8 mouse cellular contexts compared by ENCODE assay signal in genomic region chr7:66250030-66250429, GRCm38 (mm10).
DNase-seq lines count a peak whose midpoint lies in the region; ATAC-seq and TF ChIP-seq lines count a peak whose summit lies in the region.

No protein-coding gene starts in this region.

- no peak overlapping the region for H3K4me3 ChIP-seq in midbrain, embryonic 12.5 days
- no peak overlapping the region for H3K4me3 ChIP-seq in midbrain, embryonic 15.5 days
- no peak overlapping the region for H3K4me3 ChIP-seq in midbrain, postnatal 0 days (ENCODE audit: low read depth, low read length)
- no peak overlapping the region for H3K4me3 ChIP-seq in stomach, embryonic 14.5 days (ENCODE audit: low read depth, low read length)

- no peak overlapping the region for H3K4me2 ChIP-seq in midbrain, embryonic 12.5 days (replicated peaks)
- H3K4me2 ChIP-seq in midbrain, embryonic 15.5 days, result no peak overlapping the region
- H3K4me2 ChIP-seq in midbrain, postnatal 0 days (ENCODE audit: low read depth, low read length, poor library complexity, severe bottlenecking), result no peak overlapping the region
- no peak overlapping the region for H3K4me2 ChIP-seq in stomach, embryonic 14.5 days (replicated peaks; ENCODE audit: low read depth, low read length)

- no peaks in the 10 kb centered on the region for H3K27me3 ChIP-seq in midbrain, embryonic 12.5 days
- H3K27me3 ChIP-seq in midbrain, embryonic 15.5 days (replicated peaks), result no peaks in the 10 kb centered on the region
- H3K27me3 ChIP-seq in midbrain, postnatal 0 days (ENCODE audit: insufficient read depth, low read length), result no peaks in the 10 kb centered on the region
- no peaks in the 10 kb centered on the region for H3K27me3 ChIP-seq in stomach, embryonic 14.5 days (ENCODE audit: control insufficient read depth, insufficient read depth, low read length)

- H3K9me3 ChIP-seq in midbrain, embryonic 12.5 days, result no peaks in the 10 kb centered on the region
- no peaks in the 10 kb centered on the region for H3K9me3 ChIP-seq in midbrain, embryonic 15.5 days
- no peaks in the 10 kb centered on the region for H3K9me3 ChIP-seq in midbrain, postnatal 0 days (ENCODE audit: low read length)
- H3K9me3 ChIP-seq in stomach, embryonic 14.5 days (ENCODE audit: control insufficient read depth, low read depth, low read length), result no peaks in the 10 kb centered on the region

- H3K9ac ChIP-seq in midbrain, embryonic 12.5 days (replicated peaks), result no peak overlapping the region
- H3K9ac ChIP-seq in midbrain, embryonic 15.5 days, result no peak overlapping the region
- H3K9ac ChIP-seq in midbrain, postnatal 0 days (replicated peaks; ENCODE audit: low read length, poor library complexity, severe bottlenecking), result no peak overlapping the region
- H3K9ac ChIP-seq in stomach, embryonic 14.5 days (replicated peaks; ENCODE audit: low read depth, low read length), result no peak overlapping the region

- intact Hi-C loops in left cerebral cortex, postnatal 36 days (cut with DNase I), result loop anchor here (2.0 to 5.0 kb wide), 2 partner anchors 52 to 141 kb away; partner anchors contain the start of gene Chsy1

- no peaks in the 10 kb centered on the region for H3K36me3 ChIP-seq in midbrain, embryonic 12.5 days
- H3K36me3 ChIP-seq in midbrain, embryonic 15.5 days (replicated peaks), result no peaks in the 10 kb centered on the region
- H3K36me3 ChIP-seq in midbrain, postnatal 0 days (ENCODE audit: insufficient read depth, low read length), result no peaks in the 10 kb centered on the region
- no peaks in the 10 kb centered on the region for H3K36me3 ChIP-seq in stomach, embryonic 14.5 days (ENCODE audit: control insufficient read depth, insufficient read depth, low read length)

- H3K4me1 ChIP-seq in midbrain, embryonic 12.5 days, result peaks cover 24% of the 10 kb centered on the region
- H3K4me1 ChIP-seq in midbrain, embryonic 15.5 days, result peaks cover 26% of the 10 kb centered on the region
- H3K4me1 ChIP-seq in midbrain, postnatal 0 days (ENCODE audit: insufficient read depth, low read length), result peaks cover 8% of the 10 kb centered on the region; the same call in 1 of the 2 replicates
- no peaks in the 10 kb centered on the region for H3K4me1 ChIP-seq in stomach, embryonic 14.5 days (ENCODE audit: control insufficient read depth, insufficient read depth, low read length)

- ATAC-seq in midbrain, embryonic 12.5 days (ENCODE audit: low FRiP score, low read depth), result peak; percentile 42; the same call in 1 of the 2 replicates
- ATAC-seq in midbrain, embryonic 15.5 days (replicated peaks), result no peak
- peak; percentile 88 for ATAC-seq in common myeloid progenitor, adult 5-6 weeks (replicated peaks; ENCODE audit: low read depth, poor library complexity, severe bottlenecking)
- no peak for ATAC-seq in midbrain, postnatal 0 days (ENCODE audit: low FRiP score)
- peak; percentile 76 for ATAC-seq in stomach, embryonic 14.5 days (ENCODE audit: insufficient number of reproducible peaks, insufficient read depth, low FRiP score, low read depth)

- 38% methylated on average over 6 of the region's 6 CpGs for WGBS in midbrain, embryonic 12.5 days
- 29% methylated on average over 6 of the region's 6 CpGs for WGBS in midbrain, embryonic 15.5 days
- 32% methylated on average over 6 of the region's 6 CpGs for WGBS in midbrain, postnatal 0 days
- 18% methylated on average over 6 of the region's 6 CpGs for WGBS in stomach, embryonic 14.5 days

- peak; percentile 82 for DNase-seq in gastrocnemius, postnatal 10 days
- peak; percentile 79 for DNase-seq in kidney, adult 11 months
- peak; percentile 49 to 66 for DNase-seq in left cerebral cortex, postnatal 36 days (ENCODE audit: low spot score in 2 of 2)
- peak; percentile 54 for DNase-seq in midbrain, postnatal 0 days (ENCODE audit: low spot score)

- TF ChIP-seq CTCF in midbrain, postnatal 0 days (IDR thresholded peaks at IDR 0.05), result peak; percentile 73

- H3K27ac ChIP-seq in midbrain, embryonic 12.5 days (replicated peaks), result no peak overlapping the region
- H3K27ac ChIP-seq in midbrain, embryonic 15.5 days, result no peak overlapping the region
- no peak overlapping the region for H3K27ac ChIP-seq in midbrain, postnatal 0 days (ENCODE audit: low read depth, low read length)
- H3K27ac ChIP-seq in stomach, embryonic 14.5 days (ENCODE audit: low read length), result no peak overlapping the region

Comparison
In these comparisons a context has a peak if more than half of its experiments do, and no peak if none do; other contexts are left out.
1. ATAC-seq: peak in midbrain, embryonic 12.5 days (single experiment), common myeloid progenitor, adult 5-6 weeks (single experiment) and stomach, embryonic 14.5 days (single experiment); none in midbrain, embryonic 15.5 days (single experiment) and midbrain, postnatal 0 days (single experiment).
2. Peak in every context shown above with its lines, with median percentiles within 50 percentile points of each other: DNase-seq.